Mouse (Mus musculus): ENCODE data around the gene Pigh. TPM values are rescaled to one million over a fixed set of nuclear protein-coding genes. Genes with fewer than 3 reads are reported as not detected.

Gene Pigh
- polyA plus RNA-seq, 1 experiment from 2014 or later: 36.6 TPM

DNA sequence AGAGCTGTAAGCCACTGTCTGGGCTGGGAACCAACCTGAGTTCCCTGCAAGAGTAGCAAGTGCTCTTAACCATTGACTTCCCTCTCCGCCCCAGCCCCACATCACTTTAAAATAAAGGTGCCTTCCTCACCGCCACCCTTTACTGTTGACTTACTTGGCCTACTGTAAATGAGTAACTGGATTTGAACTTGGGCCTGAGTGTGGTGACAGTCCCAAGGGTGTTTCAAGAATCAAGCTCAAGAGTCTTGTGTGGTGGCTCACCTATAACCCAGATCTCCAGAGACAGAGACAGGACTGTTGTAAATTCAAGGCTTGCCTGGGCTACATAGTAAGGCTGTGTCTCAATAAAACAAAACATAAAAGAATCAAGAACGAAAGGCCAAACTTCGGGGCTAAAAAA lies 29.5 kb upstream of the Pigh start:
- Histone ChIP-seq H3K9me3 (ENCODE audit: low read length) (no peaks in the 10 kb centered on the region), H3K27ac (ENCODE audit: low read length) (no peak overlapping the region), H3K4me2 (replicated peaks; ENCODE audit: low read depth, low read length) (no peak overlapping the region), H3K27me3 (ENCODE audit: insufficient read depth, low read length) (no peaks in the 10 kb centered on the region), H3K9ac (replicated peaks; ENCODE audit: low read length) (no peak overlapping the region), H3K4me3 (ENCODE audit: low read length) (no peak overlapping the region), H3K4me1 (ENCODE audit: insufficient read depth, low read length) (no peaks in the 10 kb centered on the region), H3K36me3 (ENCODE audit: insufficient read depth, low read length) (no peaks in the 10 kb centered on the region)
- ATAC-seq (ENCODE audit: low FRiP score, low TSS enrichment): 0 out of 2 replicates have a peak, but pooled peaks have one; percentile 12
- 83% methylated on average over 4 of the region's 4 CpGs for WGBS

DNA sequence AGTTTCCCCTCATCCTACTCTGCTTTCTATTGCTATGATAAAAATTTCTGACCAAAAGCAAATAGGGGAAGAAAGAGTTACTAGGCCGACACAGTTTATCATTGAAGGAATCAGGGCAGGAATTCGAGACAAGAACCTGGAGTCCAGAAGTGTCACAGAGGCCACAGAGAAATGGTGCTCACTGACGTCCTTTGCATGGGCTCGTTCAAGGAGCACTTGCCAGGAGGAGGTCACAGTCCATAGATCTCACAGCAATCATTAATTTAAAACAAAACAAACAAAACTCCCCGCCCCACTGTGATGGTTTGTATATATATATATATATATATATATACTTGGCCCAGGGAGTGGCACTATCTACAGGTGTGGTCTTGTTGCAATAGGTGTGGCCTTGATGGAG lies 15.9 kb upstream of the Pigh start:
- ATAC-seq (ENCODE audit: low FRiP score, low TSS enrichment): no peak
- H3K27me3 ChIP-seq (ENCODE audit: insufficient read depth, low read length): no peaks in the 10 kb centered on the region
- WGBS: 52% methylated on average over 5 of the region's 5 CpGs

DNA sequence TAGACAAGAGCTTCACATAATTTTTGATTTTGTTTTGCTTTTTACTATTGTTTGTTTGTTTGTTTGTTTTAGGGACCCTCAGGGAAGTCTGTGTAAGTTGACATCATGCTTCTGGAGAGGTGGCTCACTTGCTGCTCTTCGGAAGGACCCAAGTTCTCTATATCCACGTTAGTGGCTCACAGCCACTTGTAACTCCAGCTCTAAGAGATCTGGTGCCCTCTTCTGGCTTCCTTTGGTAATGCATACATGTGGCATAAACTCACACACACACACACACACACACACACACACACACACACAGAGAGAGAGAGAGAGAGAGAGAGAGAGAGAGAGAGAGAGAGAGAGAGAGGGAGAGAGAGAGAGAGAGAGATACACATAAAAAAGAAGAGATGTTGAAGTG lies 15.1 kb upstream of the Pigh start:
- H3K9me3 ChIP-seq (ENCODE audit: low read length): no peaks in the 10 kb centered on the region
- H3K4me3 ChIP-seq (ENCODE audit: low read length): no peak overlapping the region
- no peaks in the 10 kb centered on the region for H3K27me3 ChIP-seq (ENCODE audit: insufficient read depth, low read length)
- H3K4me1 ChIP-seq (ENCODE audit: insufficient read depth, low read length): no peaks in the 10 kb centered on the region
- 58% methylated on average over 2 of the region's 2 CpGs for WGBS
- ATAC-seq (ENCODE audit: low FRiP score, low TSS enrichment): no peak
- H3K27ac ChIP-seq (ENCODE audit: low read length): no peak overlapping the region
- H3K4me2 ChIP-seq (replicated peaks; ENCODE audit: low read depth, low read length): no peak overlapping the region
- no peaks in the 10 kb centered on the region for H3K36me3 ChIP-seq (ENCODE audit: insufficient read depth, low read length)
- no peak overlapping the region for H3K9ac ChIP-seq (replicated peaks; ENCODE audit: low read length)

More for the DNA sequence above, 15.9 kb upstream of the Pigh start:
- no peaks in the 10 kb centered on the region for H3K9me3 ChIP-seq (ENCODE audit: low read length)
- no peaks in the 10 kb centered on the region for H3K36me3 ChIP-seq (ENCODE audit: insufficient read depth, low read length)
- H3K9ac ChIP-seq (replicated peaks; ENCODE audit: low read length): no peak overlapping the region
- no peak overlapping the region for H3K4me2 ChIP-seq (replicated peaks; ENCODE audit: low read depth, low read length)
- H3K4me3 ChIP-seq (ENCODE audit: low read length): no peak overlapping the region
- H3K4me1 ChIP-seq (ENCODE audit: insufficient read depth, low read length): no peaks in the 10 kb centered on the region
- no peak overlapping the region for H3K27ac ChIP-seq (ENCODE audit: low read length)

DNA sequence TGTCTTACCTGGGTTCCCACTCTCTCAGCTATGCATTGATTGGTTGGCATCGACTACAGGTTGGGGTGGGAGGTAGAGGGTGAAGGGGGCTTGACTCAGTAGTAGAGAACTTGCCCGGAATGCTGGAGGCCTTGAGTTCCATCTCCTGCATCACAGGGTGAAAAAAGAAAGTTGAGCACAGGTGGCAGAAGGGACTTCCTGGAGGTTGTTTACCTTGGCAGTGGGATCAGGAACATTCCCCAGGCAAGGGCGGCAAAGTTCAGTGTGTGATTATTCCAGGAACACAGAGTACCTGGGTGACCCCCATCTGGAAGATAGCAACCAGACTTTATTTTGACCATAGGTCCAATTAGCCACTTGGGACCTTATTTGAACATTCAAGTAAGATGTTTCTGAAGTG lies 14.3 kb upstream of the Pigh start:
- no peak overlapping the region for H3K9ac ChIP-seq (replicated peaks; ENCODE audit: low read length)
- no peak overlapping the region for H3K4me2 ChIP-seq (replicated peaks; ENCODE audit: low read depth, low read length)
- H3K4me1 ChIP-seq (ENCODE audit: insufficient read depth, low read length): no peaks in the 10 kb centered on the region
- no peaks in the 10 kb centered on the region for H3K27me3 ChIP-seq (ENCODE audit: insufficient read depth, low read length)
- no peaks in the 10 kb centered on the region for H3K9me3 ChIP-seq (ENCODE audit: low read length)
- no peaks in the 10 kb centered on the region for H3K36me3 ChIP-seq (ENCODE audit: insufficient read depth, low read length)
- WGBS: 69% methylated on average over 3 of the region's 3 CpGs
- no peak overlapping the region for H3K4me3 ChIP-seq (ENCODE audit: low read length)
- H3K27ac ChIP-seq (ENCODE audit: low read length): no peak overlapping the region
- ATAC-seq (ENCODE audit: low FRiP score, low TSS enrichment): no peak

DNA sequence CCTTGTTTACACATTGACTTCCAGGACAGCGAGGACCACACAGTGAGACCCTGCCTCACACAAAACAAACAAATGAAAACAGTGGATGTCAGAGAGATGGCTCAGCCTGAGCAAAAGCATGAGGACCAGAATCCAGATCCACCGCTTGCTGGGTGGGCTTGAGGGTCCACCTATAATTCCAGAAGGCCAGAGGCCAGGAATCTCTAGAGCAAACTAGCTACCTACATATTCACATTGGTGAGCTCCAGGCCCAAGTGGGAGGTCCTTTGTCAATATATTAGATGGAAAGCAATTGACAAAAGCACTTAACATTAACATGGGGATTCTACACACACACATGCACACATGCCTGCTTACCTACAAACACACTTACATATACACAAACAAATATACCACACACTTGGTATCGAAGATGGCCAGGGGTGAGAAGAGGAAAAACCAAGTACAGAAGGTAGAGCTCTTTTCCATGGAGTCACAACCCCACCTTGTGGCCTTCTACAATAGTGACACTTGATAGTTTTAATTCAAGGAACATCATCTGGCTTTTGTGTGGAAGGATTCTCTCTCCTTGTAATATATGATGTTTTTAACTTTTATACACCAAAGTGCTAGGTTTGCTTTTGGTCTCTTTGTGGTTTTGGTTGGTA lies 7.8 kb upstream of the Pigh start:
- 68% methylated on average over 3 of the region's 3 CpGs for WGBS
- no peak overlapping the region for H3K27ac ChIP-seq (ENCODE audit: low read length)
- no peak overlapping the region for H3K9ac ChIP-seq (replicated peaks; ENCODE audit: low read length)
- no peaks in the 10 kb centered on the region for H3K36me3 ChIP-seq (ENCODE audit: insufficient read depth, low read length)
- ATAC-seq (ENCODE audit: low FRiP score, low TSS enrichment): no peak
- H3K4me1 ChIP-seq (ENCODE audit: insufficient read depth, low read length): no peaks in the 10 kb centered on the region
- H3K27me3 ChIP-seq (ENCODE audit: insufficient read depth, low read length): no peaks in the 10 kb centered on the region
- no peak overlapping the region for H3K4me3 ChIP-seq (ENCODE audit: low read length)
- no peak overlapping the region for H3K4me2 ChIP-seq (replicated peaks; ENCODE audit: low read depth, low read length)
- H3K9me3 ChIP-seq (ENCODE audit: low read length): no peaks in the 10 kb centered on the region

DNA sequence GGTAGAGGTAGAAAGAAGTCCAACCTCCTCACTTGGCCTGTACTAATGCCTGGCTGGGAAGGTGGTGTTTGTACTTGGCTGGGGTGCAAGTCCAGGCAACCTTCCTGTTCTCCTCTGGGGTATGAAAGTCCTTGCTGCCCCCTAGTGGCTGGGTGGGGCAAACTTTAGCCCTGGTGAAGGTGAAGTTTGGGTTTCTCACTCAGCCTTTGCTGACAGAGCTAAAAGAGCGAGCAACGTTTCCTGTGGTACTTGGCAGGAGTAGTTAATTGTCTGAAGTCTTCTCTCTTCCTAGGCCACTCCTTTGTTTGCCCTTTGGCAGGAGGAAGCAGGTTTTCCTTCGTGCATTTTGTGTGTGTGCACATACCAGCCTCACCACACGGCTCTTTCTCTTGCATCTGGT lies 3.1 kb upstream of the Pigh start:
- 46% methylated on average over 4 of the region's 4 CpGs for WGBS
- Histone ChIP-seq H3K4me3 (ENCODE audit: low read length) (no peak overlapping the region), H3K36me3 (ENCODE audit: insufficient read depth, low read length) (no peaks in the 10 kb centered on the region), H3K27ac (ENCODE audit: low read length) (no peak overlapping the region), H3K4me1 (ENCODE audit: insufficient read depth, low read length) (no peaks in the 10 kb centered on the region), H3K9ac (replicated peaks; ENCODE audit: low read length) (no peak overlapping the region), H3K9me3 (ENCODE audit: low read length) (no peaks in the 10 kb centered on the region), H3K27me3 (ENCODE audit: insufficient read depth, low read length) (no peaks in the 10 kb centered on the region), H3K4me2 (replicated peaks; ENCODE audit: low read depth, low read length) (no peak overlapping the region)
- no peak for ATAC-seq (ENCODE audit: low FRiP score, low TSS enrichment)

DNA sequence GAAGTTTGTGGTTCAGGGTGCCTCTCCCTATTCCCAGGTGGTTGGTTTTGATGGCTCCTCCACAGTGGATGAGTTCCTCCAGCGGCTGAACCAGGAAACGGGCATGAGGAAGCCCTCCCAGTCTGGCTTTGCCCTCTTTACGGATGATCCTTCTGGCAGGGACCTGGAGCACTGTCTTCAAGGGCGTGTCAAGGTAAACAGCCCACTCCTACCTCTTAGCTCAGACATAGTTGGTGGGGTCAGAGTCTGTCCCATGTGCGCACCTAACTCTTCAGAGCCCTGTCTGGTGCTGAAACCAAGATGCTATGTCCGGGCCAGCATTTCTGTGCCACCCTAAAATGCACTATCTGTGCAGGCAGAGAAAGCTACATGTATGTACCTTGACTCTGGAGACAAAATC lies 16.1 kb downstream of the Pigh start:
- H3K4me2 ChIP-seq (replicated peaks; ENCODE audit: low read depth, low read length): no peak overlapping the region
- WGBS: 77% methylated on average over 6 of the region's 6 CpGs
- H3K27me3 ChIP-seq (ENCODE audit: insufficient read depth, low read length): no peaks in the 10 kb centered on the region
- no peak overlapping the region for H3K4me3 ChIP-seq (ENCODE audit: low read length)
- H3K4me1 ChIP-seq (ENCODE audit: insufficient read depth, low read length): 0 out of 2 replicates have a peak, but pooled peaks cover 3% of the 10 kb centered on the region
- H3K9me3 ChIP-seq (ENCODE audit: low read length): no peaks in the 10 kb centered on the region
- peaks cover 55% of the 10 kb centered on the region for H3K36me3 ChIP-seq (ENCODE audit: insufficient read depth, low read length)
- H3K27ac ChIP-seq (ENCODE audit: low read length): no peak overlapping the region
- H3K9ac ChIP-seq (replicated peaks; ENCODE audit: low read length): no peak overlapping the region
- ATAC-seq (ENCODE audit: low FRiP score, low TSS enrichment): no peak

DNA sequence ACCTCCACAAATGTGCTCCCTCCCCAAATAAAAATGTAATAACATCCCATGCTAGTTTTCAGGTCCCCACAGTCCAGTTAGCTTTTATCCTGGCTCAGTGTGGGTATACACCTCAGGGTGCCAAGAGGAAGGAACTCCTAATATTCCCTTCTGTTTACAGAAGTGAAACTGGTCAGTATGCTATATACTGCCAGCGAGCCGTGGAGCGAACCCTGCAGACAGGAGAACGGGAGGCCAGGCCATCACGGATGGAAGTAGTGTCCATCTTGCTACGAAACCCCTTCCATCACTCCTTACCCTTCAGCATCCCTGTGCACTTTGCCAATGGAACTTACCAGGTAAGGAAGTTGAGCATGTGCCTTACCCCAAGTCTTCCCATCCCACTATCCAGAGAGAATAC lies 16.9 kb downstream of the Pigh start:
- H3K4me1 ChIP-seq (ENCODE audit: insufficient read depth, low read length): 0 out of 2 replicates have a peak, but pooled peaks cover 3% of the 10 kb centered on the region
- H3K9me3 ChIP-seq (ENCODE audit: low read length): no peaks in the 10 kb centered on the region
- H3K9ac ChIP-seq (replicated peaks; ENCODE audit: low read length): no peak overlapping the region
- no peaks in the 10 kb centered on the region for H3K27me3 ChIP-seq (ENCODE audit: insufficient read depth, low read length)
- H3K36me3 ChIP-seq (ENCODE audit: insufficient read depth, low read length): peaks cover 52% of the 10 kb centered on the region
- no peak overlapping the region for H3K4me3 ChIP-seq (ENCODE audit: low read length)
- no peak overlapping the region for H3K4me2 ChIP-seq (replicated peaks; ENCODE audit: low read depth, low read length)
- no peak for ATAC-seq (ENCODE audit: low FRiP score, low TSS enrichment)
- H3K27ac ChIP-seq (ENCODE audit: low read length): no peak overlapping the region
- WGBS: 90% methylated on average over 6 of the region's 6 CpGs

DNA sequence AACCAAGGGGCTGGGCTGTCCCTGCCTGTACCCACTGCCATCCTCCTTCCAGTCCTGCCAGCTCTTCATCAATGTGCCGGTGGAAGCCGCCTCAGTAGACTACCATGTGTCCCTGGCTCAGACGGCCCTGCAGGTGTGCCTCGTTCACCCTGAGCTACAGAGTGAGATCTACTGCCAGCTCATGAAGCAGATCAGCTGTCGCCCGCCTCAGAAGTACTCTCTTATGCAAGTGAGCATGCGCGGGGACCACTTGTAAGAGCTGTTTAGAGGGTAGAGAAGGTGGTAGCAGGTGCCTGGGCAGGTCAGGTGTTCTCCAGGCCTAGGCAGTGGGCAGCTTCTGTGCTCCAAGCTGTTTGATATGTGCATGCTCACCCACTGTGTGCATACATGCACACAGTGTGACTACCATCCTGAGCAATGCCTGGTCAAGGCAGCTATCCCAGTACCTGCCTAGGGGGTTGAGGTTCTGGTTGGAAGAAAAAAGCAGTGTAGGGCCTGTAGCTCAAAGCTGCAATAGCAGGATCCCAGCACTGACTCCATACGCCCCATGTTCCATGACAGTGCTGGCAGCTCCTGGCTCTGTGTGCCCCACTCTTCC lies 18.6 kb downstream of the Pigh start:
- no peak overlapping the region for H3K4me3 ChIP-seq (ENCODE audit: low read length)
- H3K27me3 ChIP-seq (ENCODE audit: insufficient read depth, low read length): no peaks in the 10 kb centered on the region
- no peaks in the 10 kb centered on the region for H3K9me3 ChIP-seq (ENCODE audit: low read length)
- H3K4me2 ChIP-seq (replicated peaks; ENCODE audit: low read depth, low read length): no peak overlapping the region
- peak overlapping the region; percentile 87 for H3K27ac ChIP-seq (ENCODE audit: low read length)
- no peak overlapping the region for H3K9ac ChIP-seq (replicated peaks; ENCODE audit: low read length)
- peaks cover 36% of the 10 kb centered on the region for H3K36me3 ChIP-seq (ENCODE audit: insufficient read depth, low read length)
- 0 out of 2 replicates have a peak, but pooled peaks cover 3% of the 10 kb centered on the region for H3K4me1 ChIP-seq (ENCODE audit: insufficient read depth, low read length)
- 81% methylated on average over 9 of the region's 9 CpGs for WGBS
- ATAC-seq (ENCODE audit: low FRiP score, low TSS enrichment): no peak

DNA sequence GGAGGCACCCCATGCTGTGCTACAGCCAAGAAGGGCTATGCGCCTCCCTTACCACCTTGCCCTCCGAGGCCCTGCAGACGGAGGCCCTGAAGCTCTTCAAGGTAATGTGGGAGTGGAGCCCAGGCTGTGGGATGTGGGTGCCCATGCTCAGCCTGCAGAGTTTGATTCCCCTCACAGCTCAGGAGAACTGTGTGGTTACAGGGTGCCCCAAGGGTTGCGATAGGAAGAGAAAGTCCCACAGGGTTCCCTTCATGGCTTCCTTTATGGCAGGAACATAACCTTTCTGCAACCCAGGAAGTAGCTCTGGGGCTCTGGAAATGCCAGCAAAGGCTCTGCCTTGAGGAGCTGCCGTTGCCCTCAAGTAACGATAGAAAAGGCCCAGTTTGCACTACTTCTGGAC lies 19.5 kb downstream of the Pigh start:
- no peaks in the 10 kb centered on the region for H3K27me3 ChIP-seq (ENCODE audit: insufficient read depth, low read length)

More for the DNA sequence above, 19.5 kb downstream of the Pigh start:
- H3K36me3 ChIP-seq (ENCODE audit: insufficient read depth, low read length): peaks cover 28% of the 10 kb centered on the region
- H3K9ac ChIP-seq (replicated peaks; ENCODE audit: low read length): 0 out of 2 replicates have a peak overlapping the region, but pooled peaks have one; percentile 2
- no peak; the same call in 1 of the 2 replicates for ATAC-seq (ENCODE audit: low FRiP score, low TSS enrichment)
- H3K4me3 ChIP-seq (ENCODE audit: low read length): no peak overlapping the region
- H3K4me2 ChIP-seq (replicated peaks; ENCODE audit: low read depth, low read length): 0 out of 2 replicates have a peak overlapping the region, but pooled peaks have one; percentile 3
- 81% methylated on average over 6 of the region's 6 CpGs for WGBS
- H3K27ac ChIP-seq (ENCODE audit: low read length): peak overlapping the region; percentile 87
- H3K9me3 ChIP-seq (ENCODE audit: low read length): no peaks in the 10 kb centered on the region
- 0 out of 2 replicates have a peak, but pooled peaks cover 3% of the 10 kb centered on the region for H3K4me1 ChIP-seq (ENCODE audit: insufficient read depth, low read length)
